8 mouse cellular contexts compared by ENCODE assay signal in genomic region chr6:71632486-71632828, GRCm38 (mm10). TPM values are rescaled to one million over a fixed set of nuclear protein-coding genes. Genes with fewer than 3 reads are reported as not detected.
DNase-seq lines count a peak whose midpoint lies in the region; ATAC-seq and TF ChIP-seq lines count a peak whose summit lies in the region.

No protein-coding gene starts in this region.

- peaks cover 29% of the 10 kb centered on the region for H3K36me3 ChIP-seq in heart, embryonic 13.5 days
- peaks cover 44% of the 10 kb centered on the region for H3K36me3 ChIP-seq in E14TG2a.4 (ENCODE audit: insufficient read depth, low read length)
- H3K36me3 ChIP-seq in forebrain, embryonic 15.5 days: peaks cover 14% of the 10 kb centered on the region
- peaks cover 5% of the 10 kb centered on the region; the same call in 1 of the 2 replicates for H3K36me3 ChIP-seq in liver, embryonic 16.5 days (ENCODE audit: control insufficient read depth, insufficient read depth)

- no peak for TF ChIP-seq CTCF in E14TG2a.4 (conservative IDR thresholded peaks at IDR 0.05; ENCODE audit: low read length)

- no peak for DNase-seq in heart, adult 11 months
- no peak for DNase-seq in embryo, embryonic 10 days (ENCODE audit: low spot score)
- no peak for DNase-seq in urinary bladder, postnatal 25 days (ENCODE audit: low spot score)
- no peak for DNase-seq in retina, embryonic 14.5 days (ENCODE audit: low spot score)

- WGBS in heart, embryonic 13.5 days: under 1% methylated on average over 41 of the region's 41 CpGs
- WGBS in forebrain, embryonic 15.5 days: under 1% methylated on average over 40 of the region's 41 CpGs
- under 1% methylated on average over 35 of the region's 41 CpGs for WGBS in liver, embryonic 16.5 days (ENCODE audit: insufficient replicate concordance)

- H3K9me3 ChIP-seq in heart, embryonic 13.5 days: no peaks in the 10 kb centered on the region
- H3K9me3 ChIP-seq in E14TG2a.4 (ENCODE audit: low read length): no peaks in the 10 kb centered on the region
- H3K9me3 ChIP-seq in forebrain, embryonic 15.5 days: no peaks in the 10 kb centered on the region
- no peaks in the 10 kb centered on the region for H3K9me3 ChIP-seq in liver, embryonic 16.5 days (replicated peaks; ENCODE audit: control insufficient read depth, low read length)

- peak overlapping the region; percentile 89 for H3K4me2 ChIP-seq in heart, embryonic 13.5 days
- peak overlapping the region; percentile 66 for H3K4me2 ChIP-seq in forebrain, embryonic 15.5 days (replicated peaks)
- H3K4me2 ChIP-seq in liver, embryonic 16.5 days (ENCODE audit: low read depth, low read length): peak overlapping the region; percentile 91

- no peak for ATAC-seq in heart, embryonic 13.5 days (ENCODE audit: extremely low read depth, insufficient number of reproducible peaks, low FRiP score, low TSS enrichment)
- peak; percentile 46; the same call in 1 of the 2 replicates for ATAC-seq in forebrain, embryonic 15.5 days (replicated peaks)
- no peak for ATAC-seq in liver, embryonic 16.5 days (ENCODE audit: low read depth)

- H3K4me3 ChIP-seq in heart, embryonic 13.5 days: peak overlapping the region; percentile 92
- H3K4me3 ChIP-seq in E14TG2a.4 (replicated peaks; ENCODE audit: low read length): peak overlapping the region; percentile 91
- H3K4me3 ChIP-seq in forebrain, embryonic 15.5 days: peak overlapping the region; percentile 97
- H3K4me3 ChIP-seq in liver, embryonic 16.5 days (ENCODE audit: low read depth, low read length): peak overlapping the region; percentile 96

- H3K27ac ChIP-seq in heart, embryonic 13.5 days (replicated peaks): peak overlapping the region; percentile 100
- peak overlapping the region; percentile 100 for H3K27ac ChIP-seq in forebrain, embryonic 15.5 days (replicated peaks)
- H3K27ac ChIP-seq in liver, embryonic 16.5 days (ENCODE audit: low read length): peak overlapping the region; percentile 99

- H3K27me3 ChIP-seq in heart, embryonic 13.5 days (replicated peaks): peaks cover 7% of the 10 kb centered on the region; the same call in 1 of the 2 replicates
- H3K27me3 ChIP-seq in E14TG2a.4 (ENCODE audit: insufficient read depth, low read length): no peaks in the 10 kb centered on the region
- H3K27me3 ChIP-seq in forebrain, embryonic 15.5 days: peaks cover 5% of the 10 kb centered on the region; the same call in 1 of the 2 replicates
- H3K27me3 ChIP-seq in liver, embryonic 16.5 days (ENCODE audit: control insufficient read depth, insufficient read depth, low read depth, low read length): no peaks in the 10 kb centered on the region

- peaks cover 34% of the 10 kb centered on the region for H3K4me1 ChIP-seq in heart, embryonic 13.5 days
- peaks cover 41% of the 10 kb centered on the region for H3K4me1 ChIP-seq in E14TG2a.4 (replicated peaks; ENCODE audit: low read depth, low read length)
- H3K4me1 ChIP-seq in forebrain, embryonic 15.5 days: peaks cover 36% of the 10 kb centered on the region
- H3K4me1 ChIP-seq in liver, embryonic 16.5 days (ENCODE audit: control insufficient read depth, low read depth, low read length): peaks cover 13% of the 10 kb centered on the region

- peak overlapping the region; percentile 95 for H3K9ac ChIP-seq in heart, embryonic 13.5 days
- H3K9ac ChIP-seq in forebrain, embryonic 15.5 days (replicated peaks): peak overlapping the region; percentile 92
- peak overlapping the region; percentile 97 for H3K9ac ChIP-seq in liver, embryonic 16.5 days (ENCODE audit: low read depth, low read length)

RNA-seq across cellular contexts. Expression of gene Kdm3a, which starts 0.3 kb away (rescaled TPM):
- 27.0 and 33.2 TPM in 2 replicates for polyA plus RNA-seq in heart, embryonic 13.5 days (2015; fragmentation: Nextera tagmentation; extraction: Ambion mirVana)
- 64.0 and 64.7 TPM in 2 replicates for polyA plus RNA-seq in forebrain, embryonic 15.5 days (2015; fragmentation: Nextera tagmentation; extraction: Ambion mirVana)
- polyA plus RNA-seq in liver, embryonic 16.5 days (2015; fragmentation: Nextera tagmentation; extraction: Ambion mirVana): 16.5 and 18.4 TPM in 2 replicates
